Mouse (Mus musculus): ENCODE data around the gene Cdh16.
"Not testable (repeated sequence)": the region's sequence is repeated elsewhere in the genome, so short reads cannot be mapped to it uniquely, and the experiment has no call there.

Gene Cdh16

DNA sequence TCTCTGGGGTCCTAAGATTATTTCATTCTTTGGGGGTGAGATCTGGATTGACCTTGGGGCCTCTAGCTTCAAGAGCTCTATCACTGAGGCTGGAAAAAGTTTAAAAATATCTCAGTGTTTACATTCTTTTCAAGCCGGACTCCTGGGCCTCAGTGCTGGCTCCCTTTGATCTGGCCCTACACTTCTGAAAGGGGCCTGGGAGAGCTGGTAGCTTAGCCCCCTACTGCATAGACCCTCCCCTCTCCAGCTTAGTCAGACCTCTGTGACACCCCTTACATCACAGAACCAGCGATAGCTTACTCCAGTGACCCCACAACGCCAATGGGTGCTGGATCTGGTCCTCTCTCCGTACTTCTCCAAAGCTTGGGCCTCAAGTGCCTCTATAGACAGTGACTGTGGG lies 12.6 kb downstream of the Cdh16 start:
- DNase-seq: no peak

DNA sequence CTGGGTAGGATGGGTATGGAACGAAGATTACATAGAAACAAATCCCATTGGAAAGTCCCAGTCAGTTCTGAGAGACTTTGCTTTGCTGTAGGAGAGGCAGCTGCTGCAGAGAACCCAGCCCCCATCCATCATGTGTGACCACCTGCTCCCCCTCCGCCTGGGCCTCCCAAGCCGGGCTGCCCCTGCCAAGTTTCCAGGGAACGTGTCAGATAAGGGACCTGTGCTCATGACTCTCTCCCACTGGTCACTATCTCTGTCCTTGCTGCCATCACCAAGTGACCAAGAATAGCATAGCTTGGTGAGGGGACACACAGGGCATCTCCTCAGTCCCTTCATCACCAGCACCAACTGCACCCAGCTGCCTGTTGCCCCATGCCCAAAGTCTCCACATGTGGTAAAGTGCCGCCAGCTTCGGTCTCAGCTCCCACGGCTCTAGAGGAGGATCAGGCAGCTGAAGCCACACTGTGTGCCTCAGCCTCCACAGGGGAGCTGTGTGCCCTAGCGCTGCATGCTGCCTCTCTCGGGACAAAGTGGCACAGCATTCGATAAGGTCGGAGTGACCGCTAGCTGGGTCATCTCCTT lies 13.9 kb downstream of the Cdh16 start:
- DNase-seq: no peak

DNA sequence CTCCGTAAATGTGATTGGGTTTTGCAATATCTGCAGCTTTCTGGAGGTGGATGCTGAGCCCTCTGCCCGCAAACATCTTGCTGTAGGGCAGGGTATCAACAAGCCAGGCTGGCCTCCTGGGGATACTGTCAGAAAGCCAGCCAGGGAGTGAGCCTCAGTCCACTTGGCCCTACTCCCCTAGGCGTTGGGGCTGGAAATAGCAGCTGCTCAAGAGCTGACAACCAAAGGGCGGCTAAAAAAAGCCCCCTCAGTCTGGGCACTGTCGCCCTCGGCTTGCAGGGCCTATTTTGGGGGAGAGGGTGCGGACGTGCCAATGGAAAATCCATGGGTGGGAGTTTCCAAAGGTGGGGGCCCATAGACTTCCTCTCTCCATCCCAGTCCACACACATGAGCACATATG lies 15.0 kb downstream of the Cdh16 start:
- no peak for DNase-seq

DNA sequence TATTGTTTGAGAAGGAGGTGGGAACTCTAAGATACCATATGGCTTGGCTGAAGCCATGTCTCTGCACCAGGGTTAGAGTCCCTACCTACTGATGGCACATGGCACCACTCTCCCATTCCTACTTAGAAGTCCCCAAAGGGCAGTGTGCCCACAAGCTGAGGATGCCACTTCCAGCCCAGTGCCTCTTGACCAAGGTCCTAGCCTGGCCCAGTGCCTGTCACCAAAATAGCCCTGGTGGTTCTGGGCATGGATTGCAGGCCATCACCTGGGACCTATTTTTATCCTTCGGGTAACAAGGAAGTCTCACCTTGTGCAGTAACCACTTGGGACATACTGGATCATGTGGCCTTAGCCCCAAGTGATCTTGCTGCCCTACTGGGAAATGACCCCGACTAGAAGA lies 16.3 kb downstream of the Cdh16 start:
- DNase-seq: peak; percentile 78 to 86

DNA sequence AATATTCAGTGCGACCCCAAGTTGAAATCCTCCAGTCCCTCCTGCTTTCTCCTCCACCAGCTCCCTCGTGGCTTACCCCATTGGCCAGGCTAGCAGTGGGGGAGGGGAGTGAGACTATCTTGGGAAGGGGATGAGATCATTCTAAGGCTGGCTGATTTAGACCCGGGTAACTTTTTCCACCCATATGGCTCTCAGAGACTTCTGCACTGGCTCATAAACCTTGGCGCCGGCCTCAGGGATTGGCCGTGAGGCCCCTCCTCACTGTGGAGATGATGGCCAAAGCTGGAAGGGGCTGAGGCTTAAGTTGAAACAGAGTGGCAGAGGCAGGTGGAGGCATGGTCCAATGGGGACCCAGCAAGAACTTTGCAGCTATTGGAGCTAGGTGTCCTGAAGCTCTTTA lies 17.9 kb downstream of the Cdh16 start:
- DNase-seq: no peak

DNA sequence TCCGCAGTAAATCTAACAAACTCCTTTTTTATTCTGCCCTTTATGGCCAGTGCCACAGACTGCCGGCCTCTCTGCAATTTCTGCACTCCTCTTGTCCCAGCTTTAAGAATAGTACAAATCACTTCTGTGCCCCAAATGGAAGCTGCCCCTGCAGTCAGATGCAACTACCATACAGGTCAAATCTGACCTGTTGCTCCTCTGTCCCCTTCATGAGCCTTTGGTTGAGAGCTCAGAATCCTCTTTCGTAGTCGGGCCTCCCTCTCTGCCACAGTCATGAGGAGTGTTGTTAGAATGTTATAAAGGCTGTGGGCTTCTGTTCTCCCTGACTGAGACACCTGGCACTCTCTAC lies 21.0 kb downstream of the Cdh16 start:
- no peak for DNase-seq

DNA sequence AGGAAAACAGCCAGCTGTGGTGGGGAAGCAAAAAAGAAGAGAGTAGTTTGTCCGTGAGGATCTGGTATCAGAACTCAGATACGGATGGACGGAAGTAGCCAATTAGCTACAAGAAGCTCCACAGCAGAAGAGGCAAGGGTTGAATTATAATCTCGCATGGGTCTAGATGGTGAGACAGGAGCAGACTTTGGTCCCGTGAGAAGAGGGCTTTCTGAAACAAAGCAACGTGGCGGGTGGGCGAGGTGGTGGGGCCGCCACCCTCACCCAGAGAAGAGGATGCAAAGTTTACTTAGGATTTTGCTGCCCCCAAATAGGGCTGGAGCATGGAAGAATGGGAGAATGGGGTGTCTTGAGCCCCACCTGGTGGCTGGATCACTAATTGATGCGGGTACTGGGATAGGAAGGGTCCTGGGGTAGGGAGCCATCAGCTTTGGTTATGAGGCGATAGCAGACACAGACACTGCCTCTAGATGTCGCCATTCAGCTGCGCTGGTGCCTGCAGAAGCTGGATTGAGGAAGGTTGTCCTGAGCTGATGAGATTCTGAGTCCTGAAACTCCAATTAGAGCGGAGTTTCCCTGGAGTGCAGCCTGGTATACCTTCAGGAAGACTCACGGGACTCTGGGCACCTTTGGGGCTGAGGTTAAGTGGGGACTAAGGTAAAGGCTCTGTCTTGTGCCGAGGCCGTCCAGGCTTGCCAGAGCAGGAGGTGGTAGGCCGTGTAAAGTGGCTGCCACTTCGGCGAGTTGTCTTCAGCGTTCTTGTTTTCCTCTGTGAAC lies 21.5 kb downstream of the Cdh16 start:
- DNase-seq: peak; percentile 80 to 86

DNA sequence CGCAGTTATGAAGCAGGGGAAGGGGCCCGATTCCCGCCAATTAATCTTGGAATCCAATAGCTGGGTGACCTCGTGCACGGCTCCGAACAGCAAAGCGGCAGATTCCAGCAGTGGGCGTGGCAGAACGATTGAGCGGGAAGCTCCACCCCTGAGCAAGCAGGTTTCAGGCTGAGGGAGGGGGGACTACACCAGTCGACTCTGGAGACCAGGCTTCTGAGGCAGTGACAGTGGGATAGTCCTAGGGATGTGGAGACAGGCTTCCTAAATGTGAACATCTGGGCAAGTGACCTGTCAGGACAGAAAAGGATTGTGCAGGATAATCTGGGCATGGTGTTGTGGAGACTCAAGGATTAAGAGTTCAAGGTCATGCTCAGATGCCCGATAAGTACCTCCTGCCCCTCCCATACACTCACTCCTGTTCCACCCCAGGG lies 22.2 kb downstream of the Cdh16 start:
- DNase-seq: no peak

DNA sequence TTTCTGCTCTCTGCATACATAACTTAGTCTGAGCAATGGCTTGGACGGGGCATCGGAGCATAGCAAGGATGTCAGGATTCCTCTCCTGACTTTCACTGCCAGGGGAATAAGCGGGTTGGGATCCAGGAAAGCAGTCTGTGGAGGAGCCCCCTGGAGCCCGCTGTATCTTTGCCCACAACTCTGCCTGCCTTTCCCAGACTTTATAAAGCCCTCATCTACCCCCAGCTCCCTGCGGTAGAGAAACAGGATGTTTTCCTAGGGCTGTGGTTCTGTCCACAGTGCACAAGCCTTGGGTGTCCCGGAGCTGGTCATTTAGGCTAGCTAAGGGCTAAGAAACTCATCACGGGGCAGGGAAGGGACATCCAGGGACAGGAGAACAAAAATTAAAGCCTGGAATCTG lies 22.8 kb downstream of the Cdh16 start:
- DNase-seq: no peak

DNA sequence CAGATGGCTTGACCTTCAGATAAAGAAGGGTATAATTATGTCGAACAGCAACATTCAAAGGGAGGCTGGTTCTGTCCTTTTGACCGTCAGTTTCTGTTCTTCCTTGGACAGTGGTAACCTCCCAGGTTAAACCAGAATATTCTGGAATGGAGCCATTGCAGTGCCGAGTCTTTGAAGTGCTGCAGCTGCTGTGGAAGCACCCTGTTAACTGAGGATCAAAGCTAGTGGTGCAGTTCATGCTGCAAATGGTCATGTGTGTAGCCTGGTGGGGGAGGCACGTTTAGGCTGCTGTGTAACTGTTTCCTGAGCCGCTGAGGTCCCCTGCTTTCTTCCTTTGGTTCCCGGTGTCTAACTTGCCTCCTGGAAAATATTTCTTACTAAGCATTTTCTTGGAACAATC lies 25.7 kb downstream of the Cdh16 start:
- no peak for DNase-seq

DNA sequence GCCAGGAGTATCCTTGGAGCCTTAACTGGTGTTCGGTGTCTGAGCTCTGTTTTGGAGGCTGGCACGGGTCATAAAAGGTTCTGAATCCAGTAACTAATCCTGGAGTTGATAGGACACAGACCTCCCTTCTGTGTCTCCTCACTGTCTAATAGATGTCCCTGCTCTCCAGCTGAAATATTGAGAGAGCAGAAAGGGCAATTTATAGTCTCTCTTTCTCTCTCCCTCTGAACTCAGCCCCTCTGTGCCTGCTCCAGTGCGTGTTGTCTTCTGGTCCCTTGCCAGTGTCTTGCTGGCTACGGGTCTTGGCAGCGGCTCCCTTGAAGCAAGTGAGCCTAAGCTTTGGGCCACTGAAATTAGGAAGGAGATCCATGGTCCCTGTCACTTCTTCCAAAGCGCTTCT lies 26.5 kb downstream of the Cdh16 start:
- DNase-seq: peak in 1 of 2 experiments; percentile 31

DNA sequence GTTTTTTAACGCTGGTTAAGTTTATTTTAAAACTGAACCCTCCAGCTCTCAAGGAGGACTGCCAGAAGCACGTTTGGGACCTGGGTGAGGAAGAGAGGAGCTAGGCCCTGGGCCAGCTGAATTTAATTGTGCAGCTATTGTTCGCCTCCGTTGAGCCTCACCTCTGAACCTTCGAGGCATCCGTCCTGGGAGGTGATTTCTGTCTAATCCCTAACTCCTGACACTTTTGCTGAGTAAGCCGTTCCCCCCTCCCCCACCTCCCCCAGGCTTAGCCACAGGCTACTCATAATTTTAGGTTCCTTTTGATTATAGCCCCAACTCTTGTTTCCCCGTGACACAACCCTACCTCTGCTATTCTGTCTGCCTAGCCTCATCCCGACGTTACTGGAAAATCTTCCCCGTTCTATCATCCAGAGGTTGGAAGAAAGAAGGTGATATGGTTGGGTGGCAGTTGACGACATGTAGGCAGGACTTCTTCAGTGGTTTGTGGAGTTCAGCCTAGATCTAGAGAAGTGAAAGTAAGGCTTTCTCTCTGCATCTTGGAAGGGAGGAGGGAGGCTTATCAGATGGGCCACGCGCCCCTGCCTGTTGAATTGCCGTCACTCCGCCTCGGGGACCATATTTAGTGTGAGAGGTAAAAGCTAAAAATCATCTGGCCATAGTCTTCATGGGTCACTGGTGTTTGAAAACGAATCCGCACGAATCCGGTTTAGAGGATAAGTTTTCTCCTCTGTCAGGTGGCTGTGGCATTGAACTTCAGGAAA lies 28.2 kb downstream of the Cdh16 start:
- DNase-seq: no peak

DNA sequence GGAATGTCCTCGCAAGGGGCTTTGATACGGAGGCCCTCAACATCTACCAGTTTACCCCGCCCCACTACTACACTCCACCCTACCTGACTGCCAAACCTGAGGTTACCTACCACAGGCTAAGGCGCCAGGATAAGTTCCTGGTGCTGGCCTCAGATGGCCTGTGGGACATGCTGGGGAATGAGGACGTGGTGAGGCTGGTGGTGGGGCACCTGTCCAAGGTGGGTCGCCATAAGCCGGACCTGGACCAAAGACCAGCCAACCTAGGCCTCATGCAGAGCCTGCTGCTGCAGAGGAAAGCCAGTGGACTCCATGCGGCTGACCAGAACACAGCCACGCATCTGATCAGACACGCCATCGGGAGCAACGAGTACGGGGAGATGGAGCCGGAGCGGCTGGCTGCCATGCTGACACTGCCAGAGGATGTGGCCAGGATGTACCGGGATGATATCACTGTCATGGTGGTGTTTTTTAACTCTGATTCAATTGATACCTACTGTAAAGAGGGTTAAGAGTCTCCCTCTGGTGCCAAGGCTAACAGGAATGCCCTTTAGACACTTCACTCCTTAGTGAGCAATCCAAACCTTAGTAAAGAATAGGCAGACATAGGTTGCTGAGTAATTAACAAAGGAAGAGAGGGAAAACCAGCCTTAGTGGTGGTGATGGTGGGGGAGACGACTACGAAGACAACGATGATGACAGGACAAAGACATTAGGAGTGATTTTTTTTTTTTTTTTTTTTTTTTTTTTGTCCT lies 29.4 kb downstream of the Cdh16 start:
- DNase-seq: no peak

DNA sequence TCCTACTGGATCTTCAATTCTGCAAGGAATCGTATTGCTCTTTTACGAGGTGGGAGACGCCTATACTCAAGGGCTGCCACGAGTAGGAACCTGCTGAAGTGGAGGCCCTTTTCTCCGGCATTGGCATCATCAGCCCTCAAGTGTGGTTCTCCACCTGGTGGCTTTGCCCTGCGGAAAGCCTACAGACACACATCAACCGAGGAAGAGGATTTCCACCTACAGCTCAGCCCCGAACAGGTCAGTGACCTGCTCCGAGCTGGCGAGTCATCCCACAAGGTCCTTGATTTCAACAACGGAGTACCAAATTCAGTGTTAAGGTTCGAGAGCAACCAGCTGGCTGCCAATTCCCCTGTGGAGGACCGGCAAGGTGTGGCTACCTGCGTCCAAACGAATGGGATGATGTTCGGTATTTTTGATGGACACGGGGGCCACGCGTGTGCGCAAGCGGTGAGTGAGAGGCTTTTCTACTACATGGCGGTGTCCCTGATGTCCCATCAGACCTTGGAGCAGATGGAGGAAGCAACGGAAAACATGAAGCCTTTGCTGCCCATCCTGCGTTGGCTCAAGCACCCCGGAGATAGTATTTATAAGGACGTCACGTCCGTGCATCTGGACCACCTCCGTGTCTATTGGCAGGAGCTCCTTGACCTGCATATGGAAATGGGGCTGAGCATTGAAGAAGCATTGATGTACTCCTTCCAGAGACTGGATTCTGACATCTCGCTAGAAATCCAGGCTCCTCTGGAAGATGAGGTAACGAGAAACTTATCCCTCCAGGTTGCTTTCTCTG lies 30.5 kb downstream of the Cdh16 start:
- no peak for DNase-seq

DNA sequence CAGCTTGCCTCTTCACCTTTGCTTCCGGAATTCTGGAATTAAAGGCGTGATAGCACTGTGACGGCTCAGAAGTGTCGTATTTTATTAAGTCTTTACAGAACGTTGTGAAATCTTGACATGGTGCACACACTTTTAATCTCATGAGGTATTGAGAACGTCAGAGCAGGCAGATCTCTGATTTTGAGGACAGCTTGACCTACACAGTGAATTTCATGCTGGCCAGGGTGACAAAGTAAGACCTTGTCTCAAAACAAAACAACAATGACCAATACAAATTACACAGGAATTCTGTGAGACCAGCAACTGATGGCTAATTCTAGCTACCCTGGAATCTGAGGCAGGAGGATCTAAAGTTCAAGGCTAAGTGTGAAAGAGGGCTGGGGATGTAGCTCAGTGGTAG lies 31.6 kb downstream of the Cdh16 start:
- no peak for DNase-seq

DNA sequence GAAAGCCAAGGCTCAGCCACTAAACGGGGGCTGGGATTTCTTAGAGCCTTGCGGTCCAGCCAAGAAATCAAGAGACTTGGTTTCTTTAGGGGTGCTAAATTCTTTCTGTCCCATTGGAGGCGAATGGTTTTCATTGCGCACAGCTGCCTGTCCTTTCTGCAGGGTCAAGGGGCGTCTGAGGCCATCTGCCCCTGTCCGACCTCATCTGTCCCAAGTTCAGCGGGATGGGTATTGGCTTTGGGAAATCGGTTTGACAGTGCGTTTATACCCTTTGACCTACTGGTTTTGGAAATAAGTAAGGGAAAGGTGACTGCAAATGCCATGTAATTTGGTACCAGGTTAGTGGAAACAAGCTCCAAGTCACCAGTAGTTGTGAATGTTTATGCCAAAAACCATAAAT lies 32.3 kb downstream of the Cdh16 start:
- no peak for DNase-seq

DNA sequence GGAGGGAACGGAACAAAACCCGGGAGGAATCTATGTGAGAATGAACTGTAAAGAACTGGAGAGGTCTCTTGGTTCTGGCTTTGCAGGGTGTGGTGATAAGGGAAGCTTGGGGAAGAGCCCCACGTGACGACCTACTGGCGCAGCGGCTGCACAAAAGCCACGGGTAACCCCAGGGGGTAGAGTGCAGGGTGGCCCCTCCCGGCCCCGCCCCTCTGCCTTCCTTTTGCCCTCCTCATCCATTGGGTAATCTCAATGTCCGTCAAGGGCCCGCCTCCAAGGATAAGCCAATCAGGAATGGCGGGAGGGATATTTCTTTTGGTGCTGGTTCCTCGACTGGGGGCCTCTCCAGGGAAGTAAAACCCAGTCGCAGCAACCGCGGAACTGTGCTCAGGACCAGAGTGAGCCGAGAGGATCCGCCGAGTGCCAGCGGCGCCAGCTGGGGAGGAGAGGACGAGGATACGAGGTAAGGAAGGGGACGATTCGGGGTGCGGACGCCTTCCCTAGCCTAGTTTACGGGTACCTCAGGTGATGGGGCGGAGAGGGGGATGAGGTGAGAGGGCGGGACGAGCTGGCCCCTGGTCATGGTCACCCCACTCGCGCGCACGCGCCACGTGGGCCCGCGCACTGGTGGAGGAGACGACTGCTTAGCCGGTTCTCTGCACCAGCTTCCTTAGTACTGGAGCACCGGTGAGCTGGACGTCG lies 32.9 kb downstream of the Cdh16 start, which contains the start of gene Pdp2:
Gene Pdp2 (plus strand): TSS at position 319 of the 702 bp plus-strand sequence.
- DNase-seq: peak; percentile 94

DNA sequence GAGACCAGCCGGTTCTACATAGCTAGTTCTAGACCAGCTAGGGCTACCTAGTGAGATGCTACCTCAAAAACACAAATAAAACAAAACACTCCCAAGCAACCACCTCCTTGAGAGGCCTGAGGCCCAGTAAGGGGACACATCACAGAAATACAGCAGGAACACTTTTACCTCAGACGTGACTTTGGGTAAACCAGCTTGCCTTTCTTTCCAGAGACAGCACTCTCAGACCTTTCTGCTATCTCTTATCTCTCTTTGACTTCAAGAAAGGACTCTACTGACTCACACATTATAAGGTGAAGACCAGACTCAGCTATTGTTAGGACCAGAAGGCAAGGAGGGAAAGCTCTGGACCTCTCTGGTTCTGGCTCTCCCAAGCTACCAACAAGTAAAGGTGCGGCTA lies 33.9 kb downstream of the Cdh16 start:
- no peak for DNase-seq

DNA sequence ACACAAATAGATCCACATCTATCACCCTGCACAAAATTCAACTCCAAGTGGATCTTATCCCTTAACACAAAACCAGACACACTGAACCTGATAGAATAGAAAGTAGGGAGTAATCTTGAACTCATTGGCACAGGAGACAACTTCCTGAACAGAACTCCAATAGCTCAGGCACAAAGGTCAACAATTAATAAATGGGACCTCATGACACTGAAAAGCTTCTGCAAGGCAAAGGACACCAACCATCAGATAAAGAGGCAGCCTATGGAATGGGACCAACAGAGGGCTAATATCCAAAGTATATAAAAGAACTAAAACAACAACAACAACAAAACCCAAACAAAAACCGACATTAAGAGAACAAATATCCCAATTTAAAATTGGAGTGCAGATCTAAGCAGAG lies 39.7 kb downstream of the Cdh16 start:
- DNase-seq: no peak

DNA sequence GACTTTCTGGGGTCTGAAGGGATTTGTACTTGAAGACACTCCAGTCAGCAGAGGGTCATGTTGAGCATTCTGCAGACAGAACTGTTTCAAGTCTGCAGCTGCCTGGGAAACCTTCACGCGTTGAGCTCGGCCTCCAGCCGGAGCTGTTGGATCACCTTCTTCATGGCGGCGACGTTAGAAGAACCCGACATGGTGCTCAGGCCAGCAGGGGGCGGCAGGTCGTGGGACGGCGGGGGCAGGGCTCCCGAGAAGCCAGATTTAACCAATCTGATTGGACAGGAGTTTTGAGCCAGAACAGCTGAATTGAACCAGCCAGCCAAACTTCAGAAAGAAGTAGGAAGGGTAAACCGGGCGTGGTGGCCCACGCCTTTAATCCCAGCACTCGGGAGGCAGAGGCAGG lies 46.6 kb downstream of the Cdh16 start:
- not testable (repeated sequence) for DNase-seq

DNA sequence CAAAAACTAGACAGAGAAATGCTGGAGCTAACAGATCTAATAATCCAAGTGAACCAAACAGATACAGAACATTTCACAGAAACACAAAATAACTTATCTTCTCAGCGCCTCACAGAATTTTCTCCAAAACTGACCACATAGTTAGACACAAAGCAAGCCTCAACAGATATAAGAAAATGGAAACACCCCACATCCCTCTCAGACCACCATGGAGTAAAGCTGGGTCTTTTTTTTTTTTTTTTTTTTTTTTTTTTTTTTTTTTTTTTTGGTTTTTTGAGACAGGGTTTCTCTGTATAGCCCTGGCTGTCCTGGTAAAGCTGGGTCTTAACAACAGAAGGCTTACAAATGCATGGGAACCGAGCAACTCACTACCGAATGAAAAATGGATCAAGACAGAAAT lies 47.4 kb downstream of the Cdh16 start:
- no peak for DNase-seq
